8 mouse cellular contexts compared by ENCODE assay signal in genomic region chr11:87595327-87595841, GRCm38 (mm10). TPM values are rescaled to one million over a fixed set of nuclear protein-coding genes. Genes with fewer than 3 reads are reported as not detected.
DNase-seq lines count a peak whose midpoint lies in the region; ATAC-seq and TF ChIP-seq lines count a peak whose summit lies in the region.

No protein-coding gene starts in this region.

- no peaks in the 10 kb centered on the region; the same call in 1 of the 2 replicates for H3K27me3 ChIP-seq in G1E (ENCODE audit: insufficient read depth, low read length)
- no peaks in the 10 kb centered on the region for H3K27me3 ChIP-seq in forebrain, embryonic 14.5 days (replicated peaks; ENCODE audit: control insufficient read depth, insufficient read depth, low read length)
- no peaks in the 10 kb centered on the region for H3K27me3 ChIP-seq in lung, postnatal 0 days (replicated peaks; ENCODE audit: insufficient read depth, low read length)

- no peak for TF ChIP-seq CTCF in G1E (IDR thresholded peaks at IDR 0.05; ENCODE audit: low read depth, low read length)
- TF ChIP-seq CTCF in lung, postnatal 0 days (IDR thresholded peaks at IDR 0.05): peak; percentile 38; the same call in 1 of the 2 replicates

- H3K27ac ChIP-seq in forebrain, embryonic 14.5 days (ENCODE audit: low read depth, low read length): peak overlapping the region; percentile 86
- peak overlapping the region; percentile 72 for H3K27ac ChIP-seq in lung, postnatal 0 days (ENCODE audit: low read length)

- ATAC-seq in G1E (ENCODE audit: extremely low read depth, insufficient number of reproducible peaks, low FRiP score, poor library complexity, severe bottlenecking): no peak
- peak; percentile 60 for ATAC-seq in forebrain, embryonic 14.5 days
- peak; percentile 27 for ATAC-seq in lung, postnatal 0 days

- WGBS in forebrain, embryonic 14.5 days: 2% methylated on average over 21 of the region's 37 CpGs
- WGBS in lung, postnatal 0 days: 4% methylated on average over 8 of the region's 37 CpGs

- H3K9ac ChIP-seq in forebrain, embryonic 14.5 days (ENCODE audit: low read length): peak overlapping the region; percentile 97
- H3K9ac ChIP-seq in lung, postnatal 0 days (replicated peaks; ENCODE audit: low read depth): peak overlapping the region; percentile 51

- H3K4me2 ChIP-seq in forebrain, embryonic 14.5 days (ENCODE audit: low read length): peak overlapping the region; percentile 85
- H3K4me2 ChIP-seq in lung, postnatal 0 days (replicated peaks; ENCODE audit: low read depth, low read length): peak overlapping the region; percentile 97

- peaks cover 72% of the 10 kb centered on the region for H3K36me3 ChIP-seq in G1E (replicated peaks)
- peaks cover 37% of the 10 kb centered on the region for H3K36me3 ChIP-seq in forebrain, embryonic 14.5 days (ENCODE audit: control insufficient read depth, insufficient read depth, low read length)
- H3K36me3 ChIP-seq in lung, postnatal 0 days (ENCODE audit: insufficient read depth, low read length): peaks cover 27% of the 10 kb centered on the region

- peak overlapping the region; percentile 72 for H3K4me3 ChIP-seq in G1E (ENCODE audit: low read depth, low read length)
- H3K4me3 ChIP-seq in forebrain, embryonic 14.5 days (ENCODE audit: low read depth, low read length): peak overlapping the region; percentile 89
- peak overlapping the region; percentile 51 for H3K4me3 ChIP-seq in lung, postnatal 0 days (ENCODE audit: low read depth, low read length)

- no peaks in the 10 kb centered on the region for H3K9me3 ChIP-seq in G1E (replicated peaks)
- H3K9me3 ChIP-seq in forebrain, embryonic 14.5 days (replicated peaks; ENCODE audit: control insufficient read depth, low read length): no peaks in the 10 kb centered on the region
- H3K9me3 ChIP-seq in lung, postnatal 0 days (ENCODE audit: low read length): no peaks in the 10 kb centered on the region

- intact Hi-C loops in heart, postnatal 25 days (cut with DNase I): loop anchor here (10.0 kb wide), 1 partner anchor 171 kb away; no protein-coding TSS in a partner anchor

- TF ChIP-seq EP300 in lung, postnatal 0 days (IDR thresholded peaks at IDR 0.05): no peak

- DNase-seq in G1E (ENCODE audit: low spot score): peak; percentile 84
- peak; percentile 87 for DNase-seq in cerebellum, adult 11 months
- peak; percentile 95 for DNase-seq in forebrain, embryonic 14.5 days (ENCODE audit: low spot score)
- peak; percentile 81 for DNase-seq in heart, postnatal 25 days (ENCODE audit: low spot score)
- DNase-seq in layer of hippocampus, postnatal 10 days (ENCODE audit: low spot score in 2 of 2): peak; percentile 70 to 84
- peak; percentile 97 for DNase-seq in lung, postnatal 0 days (ENCODE audit: low spot score)
- peak; percentile 53 for DNase-seq in retina, adult 2 months (ENCODE audit: low read depth, low spot score)
- DNase-seq in thymus, postnatal 25 days: peak; percentile 77

- peaks cover 51% of the 10 kb centered on the region for H3K4me1 ChIP-seq in G1E (ENCODE audit: insufficient read depth, low read depth, low read length)
- peaks cover 21% of the 10 kb centered on the region for H3K4me1 ChIP-seq in forebrain, embryonic 14.5 days (ENCODE audit: control insufficient read depth, insufficient read depth, low read length)
- H3K4me1 ChIP-seq in lung, postnatal 0 days (ENCODE audit: insufficient read depth, low read depth, low read length): peaks cover 20% of the 10 kb centered on the region; the same call in 1 of the 2 replicates

RNA-seq across cellular contexts. Expression of gene Mtmr4, which starts 3.4 kb away (rescaled TPM):
- total RNA-seq in G1E (2014; fragmentation: Nextera tagmentation) (14.3 and 15.2 TPM in 2 replicates), G1E (2017) (18.2 and 20.2 TPM in 2 replicates)
- polyA plus RNA-seq in G1E (2012): 5.5 and 7.3 TPM in 2 replicates
- 45.5 and 59.7 TPM in 2 replicates for polyA plus RNA-seq in forebrain, embryonic 14.5 days (2014; fragmentation: Nextera tagmentation; extraction: Ambion mirVana)
- total RNA-seq in heart, postnatal 25 days (2021): 10 to 100 TPM; 26.3 to 26.4 TPM
- total RNA-seq in layer of hippocampus, postnatal 10 days (2021): 10 to 100 TPM; 82.7 to 84.6 TPM
- 9.4 and 13.3 TPM in 2 replicates for polyA plus RNA-seq in lung, postnatal 0 days (2015; fragmentation: Nextera tagmentation; extraction: Ambion mirVana)

RNA-seq across cellular contexts. Expression of gene Hsf5, which starts 21.6 kb away (rescaled TPM):
- total RNA-seq in G1E (2014; fragmentation: Nextera tagmentation): 0.45 TPM in 1 of 2 replicates, not detected in the other
- total RNA-seq in G1E (2017): 0.05 and 0.06 TPM in 2 replicates
- not detected in 2 replicates for polyA plus RNA-seq in G1E (2012)
- 0.33 and 0.36 TPM in 2 replicates for polyA plus RNA-seq in forebrain, embryonic 14.5 days (2014; fragmentation: Nextera tagmentation; extraction: Ambion mirVana)
- total RNA-seq in heart, postnatal 25 days (2021): not detected
- total RNA-seq in layer of hippocampus, postnatal 10 days (2021): under 1 TPM; 0.51 to 0.87 TPM
- 0.05 and 0.11 TPM in 2 replicates for polyA plus RNA-seq in lung, postnatal 0 days (2015; fragmentation: Nextera tagmentation; extraction: Ambion mirVana)

RNA-seq across cellular contexts. Expression of gene Sept4, which starts 26.7 kb away (rescaled TPM):
- total RNA-seq in G1E (2014; fragmentation: Nextera tagmentation) (3.1 TPM in 1 of 2 replicates, not detected in the other), G1E (2017) (1.2 and 2.6 TPM in 2 replicates)
- polyA plus RNA-seq in G1E (2012): 0.61 and 0.91 TPM in 2 replicates
- polyA plus RNA-seq in forebrain, embryonic 14.5 days (2014; fragmentation: Nextera tagmentation; extraction: Ambion mirVana): 16.8 and 19.6 TPM in 2 replicates
- total RNA-seq in heart, postnatal 25 days (2021): 10 to 100 TPM; 43.4 to 43.7 TPM
- 10 to 100 TPM; 45.5 to 50.6 TPM for total RNA-seq in layer of hippocampus, postnatal 10 days (2021)
- 366 and 392 TPM in 2 replicates for polyA plus RNA-seq in lung, postnatal 0 days (2015; fragmentation: Nextera tagmentation; extraction: Ambion mirVana)

RNA-seq across cellular contexts. Expression of gene Gm11492, which starts 28.9 kb away (rescaled TPM):
- total RNA-seq in G1E (2014; fragmentation: Nextera tagmentation) (not detected in 2 replicates), G1E (2017) (0.05 TPM in 1 of 2 replicates, not detected in the other)
- polyA plus RNA-seq in G1E (2012): not detected in 2 replicates
- not detected in 2 replicates for polyA plus RNA-seq in forebrain, embryonic 14.5 days (2014; fragmentation: Nextera tagmentation; extraction: Ambion mirVana)
- not detected for total RNA-seq in heart, postnatal 25 days (2021)
- not detected for total RNA-seq in layer of hippocampus, postnatal 10 days (2021)
- not detected in 2 replicates for polyA plus RNA-seq in lung, postnatal 0 days (2015; fragmentation: Nextera tagmentation; extraction: Ambion mirVana)

Comparison
In these comparisons a context has a peak if more than half of its experiments do, and no peak if none do; other contexts are left out.
1. RNA of gene Sept4, which starts 26.7 kb away (total RNA-seq): 45.5 to 50.6 TPM in layer of hippocampus, postnatal 10 days and 43.4 to 43.7 TPM in heart, postnatal 25 days; 1.2 to 3.1 TPM in G1E; every median in the first group is over 10 times any median in the second.
2. Peak in every context shown above with its lines, with median percentiles within 50 percentile points of each other: DNase-seq and H3K4me3 ChIP-seq.